Mouse (Mus musculus) embryo, embryonic 9.5 days (tissue): ENCODE measurements around the gene Lrp2.
"Not testable (repeated sequence)": the region's sequence is repeated elsewhere in the genome, so short reads cannot be mapped to it uniquely, and the experiment has no call there.

Source experiments
- DNase-seq: peaks from one replicate; pipeline ENCODE4 v3.0.0-alpha.2; 2017; ENCODE audit errors: extremely low spot score

Lrp2 gene

DNA sequence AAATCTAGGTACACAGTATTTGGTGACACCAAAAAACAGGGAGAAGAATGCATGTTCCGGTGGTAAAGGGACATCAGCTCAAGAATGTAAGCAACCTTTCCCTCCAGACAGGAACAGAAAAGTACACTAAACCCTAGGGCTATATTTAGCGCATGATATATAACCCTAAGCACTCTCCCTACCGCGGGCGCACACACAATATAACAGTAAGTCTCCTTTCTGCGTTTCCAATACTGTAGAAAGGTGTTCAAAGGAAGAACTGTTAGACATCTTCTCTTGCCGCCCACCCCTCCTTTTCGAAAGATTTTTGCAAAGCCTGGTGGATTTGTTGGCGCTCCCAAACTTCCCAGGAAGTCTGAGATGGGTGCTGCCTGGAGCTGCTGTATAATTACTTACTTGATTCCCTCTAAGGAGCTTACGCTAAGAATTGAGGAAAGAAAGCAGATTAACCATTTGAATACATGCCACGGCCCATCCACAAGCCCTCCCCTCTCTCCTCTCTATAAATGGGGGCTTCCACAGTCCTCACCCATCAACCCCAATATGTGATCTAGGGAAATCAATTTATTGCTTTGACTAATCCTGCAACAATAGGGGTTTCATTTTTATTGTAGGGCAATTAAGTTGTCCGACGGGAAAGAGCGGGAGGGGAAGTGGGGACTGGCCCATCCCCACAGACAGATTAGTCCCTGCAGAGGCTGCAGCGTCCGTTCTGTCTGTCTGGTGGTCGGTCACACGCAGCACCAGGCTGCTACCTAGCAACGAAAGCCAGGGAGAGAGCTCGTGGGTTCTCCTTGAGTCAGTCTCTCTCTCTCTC, 1.5 kb downstream of the Lrp2 start:
- peak; percentile 40 for DNase-seq

DNA sequence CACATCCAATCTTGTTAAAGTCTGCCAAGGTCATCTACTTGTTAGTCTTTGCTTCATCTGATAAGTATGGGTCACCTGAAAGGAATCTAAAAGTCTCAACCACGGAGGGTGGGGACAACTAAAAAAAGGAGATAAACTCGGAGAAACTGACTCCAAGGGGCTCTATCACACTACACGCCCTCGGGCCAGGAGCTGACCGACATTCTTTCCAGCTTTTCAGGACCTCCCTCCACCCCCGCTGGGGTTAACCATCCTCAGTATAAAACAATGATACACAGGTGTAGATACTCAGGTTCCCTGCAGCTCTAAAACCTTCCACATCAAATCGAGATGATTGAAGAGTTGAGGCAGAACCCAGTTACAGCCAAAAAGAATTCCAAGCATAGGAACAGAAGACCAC, 3.0 kb downstream of the Lrp2 start:
- DNase-seq = no peak

GRCm38 (mm10) chr2:69582068-69582467, 3.8 kb downstream of the Lrp2 start:
- DNase-seq = not testable (repeated sequence)

DNA sequence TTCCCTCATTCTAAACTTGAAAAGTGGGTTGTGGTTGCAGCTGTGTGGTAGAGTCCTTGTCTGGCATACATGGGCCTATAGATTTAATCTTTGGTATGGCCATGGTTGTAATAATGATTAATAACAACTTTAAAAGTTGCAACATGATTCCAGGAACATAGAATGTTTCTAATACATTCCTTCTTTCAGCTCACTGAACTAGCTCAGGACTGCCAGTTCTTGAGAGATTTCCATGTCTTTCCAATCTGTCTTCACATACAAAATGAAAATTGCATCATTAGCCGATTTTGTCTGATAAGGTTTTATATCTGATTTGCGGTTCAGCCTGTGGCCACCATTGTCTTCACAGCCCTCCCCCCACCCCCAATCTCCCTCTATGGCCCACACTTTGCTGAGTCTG, 5.8 kb downstream of the Lrp2 start:
- DNase-seq = no peak

- no peak for DNase-seq
Measured at GRCm38 (mm10) chr2:69578206-69578605, 7.7 kb downstream of the Lrp2 start.

- no peak for DNase-seq
Measured at GRCm38 (mm10) chr2:69576531-69576930, 9.3 kb downstream of the Lrp2 start.

GRCm38 (mm10) chr2:69574934-69575333, 10.9 kb downstream of the Lrp2 start:
- no peak for DNase-seq

DNA sequence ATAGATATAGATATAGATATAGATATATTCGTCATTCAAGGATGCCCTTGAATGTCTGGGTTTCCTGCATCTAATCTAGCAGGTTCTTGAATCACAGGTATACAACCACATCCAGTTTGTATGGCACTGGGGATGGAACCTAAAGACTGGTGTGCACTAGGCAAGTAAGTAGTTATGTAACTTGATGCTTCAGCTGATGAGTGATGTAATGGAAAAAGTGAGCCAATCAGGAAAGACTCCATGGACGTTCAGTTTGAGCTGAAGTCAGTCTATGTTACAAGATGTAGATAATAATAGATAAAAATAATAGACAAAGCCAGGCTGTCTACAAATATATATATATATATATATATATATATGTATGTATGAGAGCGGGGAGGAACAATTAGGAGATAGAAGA, 11.6 kb downstream of the Lrp2 start:
- no peak for DNase-seq

DNA sequence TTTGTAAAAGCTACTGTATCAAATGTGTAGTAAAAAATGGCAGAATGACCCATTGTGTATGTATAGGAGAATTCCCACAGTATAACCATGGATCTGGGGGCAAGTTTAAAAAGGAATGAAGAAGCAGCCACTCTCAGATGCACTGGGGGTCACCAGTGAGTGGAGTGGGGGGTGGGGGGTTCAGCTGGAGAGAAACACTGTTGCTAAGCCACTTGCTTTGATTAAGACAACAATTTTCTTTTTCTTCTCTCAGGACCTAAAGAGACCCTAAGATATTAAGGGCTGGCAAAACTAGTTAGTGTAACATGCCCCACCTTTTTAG, 12.2 kb downstream of the Lrp2 start:
- DNase-seq = no peak

- no peak for DNase-seq
Measured at GRCm38 (mm10) chr2:69573038-69573732, 12.7 kb downstream of the Lrp2 start.

DNA sequence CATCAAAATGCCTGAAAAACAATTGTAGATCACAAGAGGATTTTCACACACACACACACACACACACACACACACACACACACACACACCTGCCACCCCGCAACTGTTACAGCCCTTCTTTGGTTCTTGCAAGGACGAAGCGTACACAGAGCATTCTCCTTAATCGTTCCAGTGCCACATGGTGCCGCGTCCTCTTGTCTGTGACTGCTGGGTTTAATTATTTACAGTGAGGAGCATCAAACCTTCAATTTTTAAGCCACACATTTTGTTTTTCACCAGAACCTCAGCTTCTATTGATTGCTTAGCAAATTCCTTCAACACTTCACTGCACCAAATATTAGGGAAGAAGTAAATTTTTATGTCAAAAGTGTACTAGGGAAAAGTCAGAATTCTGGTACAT, 15.3 kb downstream of the Lrp2 start:
- no peak for DNase-seq

- no peak for DNase-seq
Measured at GRCm38 (mm10) chr2:69566281-69566680, 19.6 kb downstream of the Lrp2 start.

- no peak for DNase-seq
Measured at GRCm38 (mm10) chr2:69563492-69563891, 22.4 kb downstream of the Lrp2 start.

DNA sequence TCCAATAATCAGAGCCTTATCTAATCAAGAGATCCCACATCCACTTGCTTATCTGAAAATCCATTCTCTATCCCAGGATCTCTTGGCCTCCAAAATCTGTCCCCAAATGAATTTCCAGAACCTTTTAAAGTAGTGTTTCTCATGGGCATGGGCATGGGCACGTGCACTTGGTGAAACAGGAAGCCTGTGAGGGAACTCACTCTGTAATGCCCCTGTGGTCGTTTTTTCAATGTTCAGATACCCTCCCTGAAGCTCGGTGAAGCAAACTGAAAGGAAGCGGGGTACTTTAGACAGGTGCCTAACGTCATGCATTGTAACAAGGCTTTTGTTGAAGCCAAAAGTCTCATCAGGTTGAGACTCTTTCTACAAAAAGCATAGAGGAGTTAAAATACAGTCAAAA, 23.1 kb downstream of the Lrp2 start:
- no peak for DNase-seq

DNA sequence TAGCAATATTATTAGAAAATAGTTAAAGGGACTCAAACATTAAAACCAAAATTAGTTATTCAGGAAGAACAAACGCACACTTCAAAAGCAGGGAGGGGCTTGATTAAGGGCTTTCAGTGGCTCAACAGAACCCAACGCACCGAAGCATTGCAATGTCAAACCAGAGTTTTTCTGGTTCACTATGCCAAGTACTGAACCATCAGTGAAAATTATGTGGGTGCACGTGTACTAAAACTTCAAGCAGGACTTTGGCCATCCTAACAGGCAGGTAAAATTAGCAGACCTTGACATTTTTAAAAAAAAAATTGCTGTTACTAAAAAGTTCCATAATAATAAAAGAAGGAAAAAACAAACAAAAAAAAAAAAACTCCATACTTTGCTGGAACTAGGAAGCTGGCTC, 25.6 kb downstream of the Lrp2 start:
- no peak for DNase-seq

- no peak for DNase-seq
Measured at GRCm38 (mm10) chr2:69559380-69559779, 26.5 kb downstream of the Lrp2 start.

- no peak for DNase-seq
Measured at GRCm38 (mm10) chr2:69556686-69557085, 29.2 kb downstream of the Lrp2 start.

GRCm38 (mm10) chr2:69551639-69552038, 34.2 kb downstream of the Lrp2 start:
- no peak for DNase-seq

- DNase-seq = no peak
Measured at GRCm38 (mm10) chr2:69546823-69547222, 39.0 kb downstream of the Lrp2 start.

DNA sequence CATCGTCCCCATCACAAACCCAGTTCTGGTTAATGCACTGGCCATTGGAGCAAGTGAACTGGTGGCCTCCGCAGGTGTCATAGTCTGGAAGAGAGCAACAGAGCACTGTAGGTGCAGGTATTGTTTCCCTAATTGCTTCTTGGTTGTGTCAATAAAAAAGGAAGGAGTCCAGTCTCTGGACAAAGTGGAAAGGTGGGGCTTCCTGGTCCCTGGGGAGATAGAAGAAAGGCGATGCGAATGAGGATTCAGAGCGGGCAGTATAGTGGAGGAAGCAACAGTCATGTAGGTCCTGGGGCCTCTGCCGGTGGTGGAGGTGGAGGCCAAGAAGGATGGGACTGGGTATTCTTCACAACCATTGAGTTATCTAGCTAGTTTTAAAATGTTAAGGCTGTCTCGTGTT, 49.8 kb downstream of the Lrp2 start:
- no peak for DNase-seq

DNA sequence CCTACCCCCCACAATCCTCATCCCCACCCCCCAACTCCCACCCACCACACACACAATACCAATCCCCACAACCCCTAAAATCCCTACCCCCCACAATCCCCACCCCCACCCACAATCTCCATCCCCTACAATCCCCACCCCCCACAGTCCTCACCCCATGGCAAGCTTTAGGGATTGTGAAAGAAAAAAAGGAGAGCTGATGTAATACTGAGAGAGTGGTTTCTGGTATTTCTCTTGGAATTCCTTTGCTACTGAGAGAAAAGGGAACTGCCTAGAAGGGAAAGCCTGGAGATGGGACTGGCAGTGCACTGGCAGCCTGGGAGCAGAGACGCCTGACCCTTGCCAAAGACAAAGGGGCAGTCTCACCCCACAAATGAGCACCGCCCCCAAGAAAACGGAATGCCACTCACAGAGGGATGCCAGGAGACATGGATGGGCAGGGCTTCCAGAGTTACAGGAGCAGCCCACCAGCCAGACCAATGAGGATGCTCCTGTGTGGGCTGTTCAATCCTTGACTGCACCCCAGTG, 54.3 kb downstream of the Lrp2 start:
- DNase-seq = peak; percentile 31

DNA sequence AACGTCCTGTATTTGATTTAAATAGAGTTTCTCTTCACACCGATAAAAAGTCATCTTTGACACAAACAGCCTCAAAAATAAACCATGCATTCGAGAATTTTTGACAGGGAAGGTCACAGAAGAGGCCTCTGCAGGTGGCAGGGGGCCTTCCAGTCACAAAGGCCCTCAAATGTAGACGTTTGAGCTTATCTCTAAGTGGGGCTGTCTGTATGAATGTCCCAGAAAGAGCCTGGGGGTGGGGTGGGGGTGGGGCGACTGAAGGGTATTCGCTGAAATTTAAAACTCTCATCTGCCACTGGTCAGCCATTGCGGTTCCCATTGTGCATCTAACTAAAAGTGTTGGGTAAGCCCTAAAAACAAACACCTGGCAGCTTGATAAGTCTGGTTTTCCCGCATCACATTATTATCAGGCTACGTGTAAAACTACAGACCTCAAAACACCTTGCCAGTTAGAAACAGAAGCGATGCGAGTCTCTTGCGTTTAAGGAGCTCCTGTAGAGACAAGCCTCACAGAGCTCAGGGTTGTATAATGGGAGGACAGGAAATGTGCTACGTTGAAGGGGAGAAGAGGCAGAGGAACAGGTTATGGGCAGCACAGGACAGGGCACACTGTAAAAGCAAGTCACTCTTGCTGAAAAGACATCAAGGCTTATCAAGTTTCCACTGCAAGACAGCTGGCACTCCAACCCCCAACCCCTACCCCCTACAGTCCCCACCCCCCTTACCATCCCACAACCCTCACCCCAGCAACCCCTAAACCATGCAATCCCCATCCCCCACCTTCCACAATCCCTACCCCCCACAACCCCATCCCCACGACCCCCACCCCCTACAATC, 55.0 kb downstream of the Lrp2 start:
- DNase-seq = peak; percentile 22
